Mouse (Mus musculus) thymus, postnatal 14 days (tissue): ENCODE measurements around the gene Rnf115.

Source experiments
- DNase-seq: peaks from one replicate; pipeline ENCODE4 v3.0.0; 2021

The Rnf115 gene

DNA sequence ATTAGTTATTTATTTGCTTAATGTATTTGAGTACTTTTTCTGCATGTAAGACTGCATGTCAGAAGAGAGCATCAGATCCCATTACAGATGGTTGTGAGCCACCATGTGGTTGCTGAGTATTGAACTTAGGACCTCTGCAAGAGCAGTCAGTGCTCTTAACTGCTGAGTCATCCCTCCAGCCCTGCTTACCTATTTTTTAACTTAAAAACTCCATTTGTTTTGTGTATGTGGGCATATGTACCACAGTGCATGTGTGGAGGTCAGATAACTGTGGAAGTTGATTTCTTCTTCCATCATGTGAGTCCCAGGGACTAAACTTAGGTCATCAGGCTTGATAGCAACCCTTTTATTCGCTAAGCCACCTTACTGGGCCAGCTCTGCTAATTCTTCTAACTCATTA, 60.3 kb downstream of the Rnf115 start:
- DNase-seq: no peak

DNA sequence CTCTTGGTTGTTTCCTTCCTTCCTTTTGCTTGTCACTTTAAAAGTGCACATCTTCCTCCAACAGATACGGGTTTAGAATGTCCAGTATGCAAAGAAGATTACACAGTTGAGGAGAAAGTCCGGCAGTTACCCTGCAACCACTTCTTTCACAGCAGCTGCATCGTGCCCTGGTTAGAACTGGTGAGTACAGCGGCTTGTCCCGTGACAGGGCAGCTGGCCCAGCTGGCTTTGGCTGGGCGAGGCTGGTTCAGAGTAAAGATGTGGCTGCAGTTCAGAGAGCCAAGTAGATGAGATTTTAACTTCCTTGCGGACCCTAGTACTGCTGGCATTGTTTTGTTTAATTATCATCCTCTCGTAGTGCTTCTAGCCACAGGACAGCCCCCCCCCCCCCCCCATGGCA, 61.0 kb downstream of the Rnf115 start:
- no peak for DNase-seq

DNA sequence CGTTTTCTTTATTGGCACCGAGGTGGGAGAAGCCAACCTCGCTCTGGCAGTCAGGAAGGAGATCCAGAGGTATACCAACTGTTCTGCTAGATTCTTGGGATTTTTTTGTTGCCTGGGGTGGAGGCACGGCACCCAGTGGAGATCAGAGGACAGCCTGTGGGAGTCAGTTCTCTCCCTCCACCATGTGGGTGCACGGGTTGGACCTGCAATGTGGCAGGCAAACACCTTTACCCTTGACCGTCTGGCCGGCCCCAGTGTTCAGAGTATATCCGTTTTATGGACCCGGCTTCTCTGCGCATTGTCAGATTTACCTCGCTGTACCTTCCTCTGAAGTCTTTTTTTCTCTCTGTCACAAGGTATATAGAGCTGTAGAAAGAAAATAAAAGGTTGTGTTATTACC, 72.8 kb downstream of the Rnf115 start:
- DNase-seq: no peak

DNA sequence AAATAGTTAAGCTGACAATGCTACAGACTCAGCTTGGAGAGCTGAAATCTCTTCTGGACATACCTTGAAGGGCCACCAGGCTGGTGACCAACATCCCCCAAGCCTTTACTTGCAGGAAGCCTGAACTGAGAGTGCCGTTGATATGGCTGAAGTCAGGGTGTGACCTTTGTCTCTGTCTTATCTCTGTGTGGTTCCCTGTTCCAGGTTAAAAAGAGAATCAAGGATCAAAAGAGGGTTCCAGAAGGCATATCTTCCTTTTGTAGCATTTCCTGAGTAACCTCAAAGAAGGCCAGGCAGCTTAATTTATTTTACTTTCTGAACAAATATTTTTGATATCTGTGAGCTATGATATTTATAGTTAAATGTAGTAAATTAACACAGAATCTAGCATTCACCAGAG, 74.8 kb downstream of the Rnf115 start:
- DNase-seq: no peak

DNA sequence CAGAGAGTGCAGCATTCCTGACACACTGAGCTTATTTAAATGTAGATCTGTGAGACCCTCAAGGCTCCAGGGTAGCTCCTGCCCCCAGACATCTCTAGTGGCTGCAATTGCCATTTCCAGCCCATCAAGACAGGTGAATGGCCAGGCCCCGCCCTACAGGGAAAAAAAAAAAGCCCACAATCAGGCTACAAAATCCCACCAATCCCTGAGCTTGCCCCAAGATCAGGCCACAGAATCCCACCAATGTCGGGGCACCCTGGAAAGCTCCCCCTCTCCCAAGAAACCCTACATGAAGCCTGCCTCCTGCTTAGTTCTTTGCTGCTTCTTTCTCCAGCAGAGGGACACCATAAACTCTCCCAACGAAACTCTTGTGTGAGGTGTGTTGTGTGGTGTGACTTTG, 80.7 kb downstream of the Rnf115 start:
- DNase-seq: no peak

DNA sequence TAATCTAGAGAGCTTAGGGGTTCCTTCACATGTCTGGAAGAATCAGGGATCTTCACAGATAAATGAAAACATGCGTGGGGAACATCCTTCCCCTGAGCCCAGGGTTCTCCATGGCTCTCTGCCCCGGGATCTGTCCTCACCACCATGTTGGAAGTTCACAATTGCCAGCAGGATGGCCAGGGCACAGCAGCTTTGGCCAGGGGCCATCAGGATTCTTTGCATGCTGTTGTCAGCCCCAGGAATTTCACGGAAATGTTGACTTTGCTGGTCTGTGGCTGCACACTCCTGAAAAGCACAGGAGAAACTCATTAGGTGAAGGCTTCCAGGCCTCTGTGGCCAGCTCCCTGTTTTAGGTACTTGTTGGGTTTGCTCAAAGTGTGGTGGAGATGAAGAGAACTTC, 81.2 kb downstream of the Rnf115 start:
- DNase-seq: no peak

DNA sequence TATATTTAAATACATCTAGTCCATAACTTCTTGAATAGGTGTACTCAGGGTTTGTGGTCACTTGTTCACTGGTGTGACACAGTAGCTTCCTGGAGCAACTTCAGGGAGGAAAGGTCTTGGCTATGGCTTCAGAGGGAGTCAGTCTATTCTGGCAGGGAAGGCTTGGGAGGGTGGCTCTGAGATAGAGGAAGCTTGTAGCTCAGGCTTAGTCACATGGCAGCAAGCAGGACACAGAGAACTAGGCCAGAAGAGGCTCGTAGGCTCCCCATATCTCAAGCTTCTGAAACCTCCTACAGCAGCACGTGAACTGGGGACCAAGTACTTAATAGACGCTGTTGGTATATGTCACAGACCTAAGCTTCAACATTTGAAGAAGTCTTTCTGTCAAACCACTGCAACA, 83.8 kb downstream of the Rnf115 start:
- no peak for DNase-seq

DNA sequence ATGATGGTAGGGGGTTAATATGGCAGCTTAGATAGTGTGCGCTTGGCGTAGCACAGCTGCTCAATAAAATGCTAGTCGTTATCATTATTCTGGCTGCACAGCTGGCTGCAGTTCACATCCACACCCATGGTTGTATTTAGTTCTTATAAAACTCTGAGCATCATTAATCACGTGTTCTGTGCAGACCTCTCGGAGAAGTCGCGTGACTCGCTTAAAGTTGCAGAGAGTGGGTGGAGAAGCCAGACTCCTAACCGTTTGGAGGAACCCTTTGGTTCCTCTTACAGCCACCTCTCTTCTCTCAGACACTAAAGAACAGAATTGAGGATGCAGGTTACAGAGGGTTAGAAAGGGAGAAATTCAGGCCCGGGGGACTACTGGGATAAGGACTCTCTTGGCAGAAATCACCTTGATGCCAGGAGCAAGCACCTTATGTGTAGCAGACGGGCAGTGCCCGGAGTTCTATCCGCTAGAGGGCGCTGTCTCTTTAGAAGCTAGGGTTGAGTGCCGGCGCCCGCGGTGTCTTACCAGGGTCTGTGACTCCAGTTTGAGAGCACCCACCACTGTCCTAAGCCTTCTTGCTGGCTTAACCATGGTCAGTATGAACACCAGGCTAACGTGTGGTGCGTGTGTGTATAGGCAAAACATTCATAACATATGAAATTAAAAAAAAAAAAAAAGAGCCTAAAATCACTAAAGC, 85.1 kb downstream of the Rnf115 start:
- peak; percentile 93 for DNase-seq

DNA sequence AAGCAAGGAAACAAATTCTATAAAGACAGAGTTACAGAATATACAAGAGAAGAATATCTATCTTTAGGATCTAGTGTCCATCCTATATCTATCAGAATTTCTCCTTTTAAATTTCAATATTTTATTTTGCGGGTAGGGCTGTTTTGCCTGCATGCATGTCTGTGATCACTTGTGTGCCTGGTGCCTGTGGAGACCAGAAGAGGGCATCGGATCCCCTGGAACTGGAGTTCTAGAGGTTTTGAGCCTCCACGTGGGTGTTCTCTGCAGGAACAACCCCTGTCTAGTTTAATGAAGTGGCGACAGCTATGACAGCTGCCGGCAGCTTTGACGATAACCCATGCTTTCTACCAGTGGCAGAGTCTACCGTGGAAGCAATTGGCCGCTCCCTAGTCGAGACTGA, 85.6 kb downstream of the Rnf115 start:
- DNase-seq: peak; percentile 64

DNA sequence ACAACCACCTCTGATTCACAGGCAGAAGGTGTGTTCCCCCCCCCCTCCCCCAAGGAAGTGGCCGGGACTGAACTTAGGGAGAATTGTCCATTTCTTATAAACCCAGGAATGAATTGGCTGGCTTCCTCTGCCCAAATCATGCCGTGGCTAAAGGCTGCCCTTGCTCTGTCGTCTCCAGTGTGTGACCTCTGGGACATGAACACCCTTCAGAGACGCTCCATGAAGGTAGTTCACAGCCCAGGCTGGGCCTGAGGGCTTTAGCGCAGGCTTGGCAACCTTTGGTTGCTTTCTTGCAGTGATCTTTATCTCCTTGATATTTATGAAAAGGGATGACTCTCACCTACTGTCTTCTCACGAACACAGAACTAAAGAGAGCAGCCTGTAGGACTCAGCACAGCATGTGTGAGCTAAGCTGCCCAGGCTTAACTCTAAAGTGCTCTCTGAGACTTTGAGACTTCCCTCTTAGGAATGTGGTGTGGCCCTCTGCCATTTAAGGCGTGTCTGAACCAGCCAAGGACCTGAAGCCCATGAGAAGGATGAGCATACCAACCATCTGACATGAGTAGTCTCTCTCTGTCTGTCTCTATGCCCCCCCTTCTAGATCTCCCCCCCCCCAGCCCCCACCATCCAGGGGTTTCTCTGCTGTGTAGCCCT, 86.3 kb downstream of the Rnf115 start:
- DNase-seq: peak; percentile 18

DNA sequence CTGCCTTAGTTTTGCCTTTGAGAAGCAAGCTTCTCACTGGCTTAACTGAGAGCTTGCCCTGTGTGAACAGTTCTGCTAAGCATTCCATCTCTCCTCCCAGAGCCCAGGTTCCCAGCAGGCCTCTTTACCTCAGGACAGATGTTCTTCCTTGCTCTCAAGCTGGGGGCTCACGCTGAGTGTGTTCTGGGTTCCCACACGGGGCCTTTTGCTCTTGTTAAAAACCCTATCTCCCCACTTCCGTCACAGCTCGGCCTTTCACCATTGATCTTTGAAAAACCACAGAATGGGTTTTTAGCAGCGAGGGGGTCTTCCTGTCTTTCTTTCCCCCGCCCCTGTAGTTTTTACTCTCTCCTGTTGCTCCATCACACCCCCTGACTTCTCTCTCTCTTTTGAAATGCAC, 86.9 kb downstream of the Rnf115 start:
- DNase-seq: peak; percentile 79

DNA sequence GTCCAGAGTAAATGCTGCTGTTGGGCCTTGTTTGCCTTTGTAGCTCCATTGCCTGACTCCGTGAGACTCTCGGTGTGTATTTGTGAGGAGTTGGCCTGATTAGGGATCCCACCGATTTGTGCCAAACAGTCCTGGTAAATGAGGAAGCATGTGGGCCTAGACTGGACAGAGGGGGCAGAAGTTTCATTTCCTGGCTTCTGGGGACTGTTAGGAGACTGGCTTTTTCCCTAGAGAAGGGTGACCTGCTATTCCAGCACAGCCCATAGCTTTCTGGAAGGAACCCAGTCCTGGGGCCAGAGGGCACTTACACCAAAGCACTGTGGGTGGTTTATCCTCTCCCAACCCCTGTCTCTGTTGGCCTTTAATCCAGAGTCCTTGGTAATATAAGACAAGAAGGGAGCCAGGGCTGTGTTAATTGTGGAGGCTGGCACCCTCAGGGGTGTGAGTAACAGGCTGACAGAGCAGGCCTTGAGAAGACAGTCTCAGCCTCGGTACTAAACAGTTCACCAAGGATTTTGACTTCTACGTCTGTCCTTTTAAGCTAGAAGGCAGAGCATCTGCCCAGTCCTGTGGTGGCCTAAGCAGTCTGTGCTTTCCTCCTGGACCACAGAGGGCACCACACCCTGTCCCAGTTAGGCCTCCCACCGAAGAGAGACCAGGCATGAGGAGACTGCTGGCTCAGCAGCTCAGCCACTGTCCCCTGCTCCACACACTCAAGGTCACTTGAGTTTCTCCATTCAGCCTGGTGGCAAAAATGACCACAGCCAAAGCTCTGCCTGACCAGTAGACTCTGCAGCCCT, 92.9 kb downstream of the Rnf115 start:
- DNase-seq: no peak

DNA sequence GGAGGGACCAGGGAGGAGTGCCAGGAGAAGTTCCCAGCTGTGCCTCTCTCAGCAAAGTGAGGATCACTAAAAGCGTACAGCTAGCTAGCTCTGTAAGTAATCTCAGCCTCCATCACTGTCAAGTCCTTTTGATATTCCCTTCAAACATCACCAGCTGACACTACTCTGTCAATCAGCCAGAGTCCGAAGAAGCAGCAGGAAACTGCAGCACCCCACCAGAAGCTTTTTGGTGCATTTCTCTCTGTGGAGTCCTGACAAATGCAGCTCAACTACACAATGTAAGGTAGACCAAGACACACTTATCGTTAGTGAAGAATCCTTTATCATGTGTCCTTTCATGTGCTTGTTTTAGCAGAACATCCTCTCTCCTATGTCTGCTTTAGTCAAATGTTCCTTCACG, 94.1 kb downstream of the Rnf115 start:
- no peak for DNase-seq

DNA sequence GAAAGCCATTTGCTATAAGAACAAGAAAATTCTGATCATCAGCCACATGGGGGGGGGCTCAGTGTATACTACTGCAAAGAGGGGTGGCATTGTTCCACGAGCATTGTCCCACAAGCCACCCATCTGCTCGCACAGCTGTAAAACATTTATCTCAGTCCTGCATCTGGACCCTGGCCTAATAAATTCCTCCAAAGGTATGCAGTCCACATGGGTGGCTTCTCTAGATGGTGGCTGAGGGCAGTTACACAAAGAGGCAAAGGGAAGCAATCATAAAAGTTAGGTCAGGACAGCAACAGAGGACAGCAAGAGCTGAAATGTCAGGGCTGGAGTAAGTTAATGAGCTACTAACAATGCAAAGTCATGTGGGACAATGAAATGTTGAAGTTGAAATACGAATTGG, 96.2 kb downstream of the Rnf115 start:
- no peak for DNase-seq

DNA sequence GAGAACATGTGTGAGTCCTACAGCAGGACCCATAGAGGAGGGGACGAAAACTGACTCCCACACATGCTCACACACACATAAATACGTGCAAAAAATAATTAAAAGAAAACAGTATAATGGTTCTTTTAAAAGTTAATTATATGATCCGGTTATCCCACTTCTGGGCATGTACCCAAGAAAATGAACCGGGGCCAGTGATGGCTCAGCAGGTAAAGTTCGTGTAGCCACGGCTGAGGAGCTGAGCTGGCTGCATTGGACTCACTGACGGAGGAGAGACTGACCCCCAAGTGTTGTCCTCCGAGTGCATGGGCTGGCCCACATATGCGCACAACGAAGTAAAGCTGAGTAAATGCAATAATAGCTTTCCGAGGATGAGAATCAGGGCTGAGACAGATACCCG, 97.2 kb downstream of the Rnf115 start:
- no peak for DNase-seq

DNA sequence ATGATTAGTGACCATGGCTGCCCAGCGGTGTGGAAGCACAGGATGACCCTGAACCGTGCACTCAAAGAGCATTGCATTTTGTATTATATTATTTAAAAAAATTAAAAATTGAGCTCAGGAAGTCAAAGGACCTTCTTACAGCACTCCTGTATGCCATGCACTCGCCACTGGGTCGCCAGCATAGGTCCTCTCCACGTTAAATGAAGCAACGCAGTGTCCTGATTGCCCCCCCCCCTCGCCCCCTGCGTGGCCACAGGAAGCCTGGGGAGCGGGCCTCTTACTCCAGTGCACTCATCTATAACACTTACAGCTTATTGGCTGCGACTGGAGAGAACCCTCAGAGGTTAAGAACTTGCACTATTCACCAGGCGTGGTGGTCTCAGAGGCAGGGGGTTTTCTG, 97.8 kb downstream of the Rnf115 start:
- no peak for DNase-seq

DNA sequence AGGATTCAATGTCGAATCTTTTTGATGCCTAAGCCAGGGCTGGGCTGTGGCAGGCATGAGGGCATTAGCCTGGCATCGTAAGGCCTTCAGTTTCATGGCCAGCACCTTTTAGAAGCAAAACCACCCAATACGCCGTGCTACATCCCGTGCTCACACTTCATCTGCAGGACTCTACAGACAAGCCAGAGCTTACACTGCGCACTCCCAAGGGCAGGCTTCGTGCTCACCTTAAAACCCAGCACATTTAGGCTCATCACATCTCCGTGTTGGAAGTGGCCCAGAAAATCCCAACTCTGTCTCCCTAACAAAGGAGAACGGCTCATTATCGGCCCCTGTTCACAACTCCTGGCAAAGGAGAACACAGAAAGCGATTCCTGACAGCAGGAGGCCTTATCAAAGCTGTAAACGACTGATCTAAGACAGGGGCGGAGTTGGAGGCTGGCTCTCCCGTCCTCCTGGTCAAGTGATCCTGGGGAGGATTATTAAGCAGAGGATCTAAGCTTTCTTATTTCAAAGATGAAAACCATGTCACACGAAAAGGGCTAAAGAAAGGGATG, 100.9 kb downstream of the Rnf115 start:
- DNase-seq: no peak

DNA sequence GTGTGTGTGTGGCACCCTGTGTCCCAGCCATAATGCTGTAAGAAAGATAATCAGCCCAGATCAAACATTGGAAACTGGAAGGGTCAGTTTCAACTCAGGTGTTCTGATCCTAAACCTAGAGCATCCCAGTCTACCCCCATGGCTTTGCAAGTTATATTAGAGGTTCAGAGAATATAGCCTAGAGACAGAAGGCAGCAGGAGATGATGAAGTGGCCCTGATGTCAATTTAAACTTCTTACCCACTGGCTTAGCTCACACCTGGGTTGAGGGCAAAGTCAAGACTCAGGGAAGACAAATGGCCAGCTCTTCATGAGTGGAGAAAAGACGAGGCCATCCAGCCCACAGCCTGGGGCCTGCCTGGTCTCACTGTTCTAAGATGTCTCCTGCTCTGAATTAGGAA, 101.5 kb downstream of the Rnf115 start, which contains the start of the genes Pdzk1 and Cd160:
Gene Pdzk1, plus strand, starts transcription at position 301 of the 400 bp plus-strand sequence.
Gene Cd160, minus strand, starts transcription at position 368 of the 400 bp plus-strand sequence.
- DNase-seq: no peak

DNA sequence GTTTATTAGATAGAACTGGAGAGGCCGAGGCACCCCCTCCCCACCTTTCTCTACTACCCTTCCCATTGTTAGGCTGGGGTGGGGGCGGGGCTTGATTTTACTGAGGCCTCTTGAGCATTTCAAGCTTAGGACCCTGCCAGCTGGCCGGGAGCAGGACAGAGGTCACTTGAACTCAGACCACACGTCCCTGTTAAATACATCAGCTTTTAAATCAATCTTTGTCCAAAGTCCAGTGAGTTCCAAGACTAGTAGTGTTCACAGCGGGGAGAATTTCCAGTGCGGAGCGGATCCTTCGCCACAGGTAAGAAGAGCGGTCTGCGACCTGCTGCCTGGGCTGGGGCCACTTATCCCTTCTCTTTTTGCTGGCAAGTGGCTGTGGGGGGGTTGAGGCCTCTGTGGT, 102.4 kb downstream of the Rnf115 start:
- DNase-seq: no peak

DNA sequence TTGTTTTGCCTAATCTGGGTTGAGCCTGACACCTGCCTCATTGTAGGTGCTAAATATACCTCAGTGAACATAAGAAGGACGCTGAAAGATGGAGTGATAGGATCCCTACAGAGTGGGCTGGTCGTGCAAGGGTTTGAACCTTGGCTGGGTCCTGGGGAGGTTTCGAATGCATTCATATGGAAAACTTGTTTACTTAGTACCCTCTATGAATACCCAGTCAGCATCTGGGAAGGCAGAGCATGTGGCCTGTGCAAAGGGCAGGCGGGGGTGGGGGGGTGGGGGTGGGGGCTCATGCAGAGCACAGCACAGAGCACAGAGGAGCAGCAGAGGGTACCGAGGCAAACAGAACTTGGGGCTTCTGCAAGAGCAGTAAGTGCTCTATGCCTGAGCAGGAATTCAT, 105.5 kb downstream of the Rnf115 start:
- no peak for DNase-seq

DNA sequence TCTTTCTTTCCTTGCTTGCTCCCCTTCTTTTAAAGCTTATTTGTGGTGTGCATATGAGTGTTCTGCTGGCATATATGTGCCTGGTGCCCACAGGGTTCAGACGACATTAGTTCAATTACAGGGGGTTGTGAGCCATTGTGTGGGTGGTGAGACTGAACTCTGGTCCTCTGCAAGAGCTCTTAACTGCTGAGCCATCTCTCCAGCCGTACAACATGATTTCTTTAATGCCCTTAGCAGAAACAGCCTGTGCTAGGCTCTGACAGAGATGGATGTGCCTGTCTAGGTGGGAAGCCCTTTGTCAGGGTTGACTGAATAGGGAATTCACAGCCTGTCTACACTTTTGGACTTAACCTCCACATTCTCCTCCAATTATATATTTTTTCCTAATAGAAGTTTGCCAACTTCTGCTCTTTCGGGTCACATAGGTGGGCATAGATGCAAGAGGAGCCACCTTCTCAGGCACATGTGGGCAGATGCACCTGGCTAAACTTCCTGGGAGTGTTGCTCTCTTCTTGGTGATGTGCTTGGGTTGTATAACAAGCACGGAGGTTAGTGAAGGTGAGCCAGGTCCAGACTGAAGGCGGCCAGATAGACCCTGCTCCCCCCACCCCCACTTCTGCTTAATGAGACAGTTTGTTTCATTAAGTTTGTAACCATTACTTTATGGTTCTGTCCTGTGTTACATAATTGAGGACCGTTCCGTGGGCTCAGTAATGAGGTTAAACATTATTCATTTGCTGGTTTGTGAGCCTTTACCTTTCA, 107.3 kb downstream of the Rnf115 start:
- DNase-seq: no peak

DNA sequence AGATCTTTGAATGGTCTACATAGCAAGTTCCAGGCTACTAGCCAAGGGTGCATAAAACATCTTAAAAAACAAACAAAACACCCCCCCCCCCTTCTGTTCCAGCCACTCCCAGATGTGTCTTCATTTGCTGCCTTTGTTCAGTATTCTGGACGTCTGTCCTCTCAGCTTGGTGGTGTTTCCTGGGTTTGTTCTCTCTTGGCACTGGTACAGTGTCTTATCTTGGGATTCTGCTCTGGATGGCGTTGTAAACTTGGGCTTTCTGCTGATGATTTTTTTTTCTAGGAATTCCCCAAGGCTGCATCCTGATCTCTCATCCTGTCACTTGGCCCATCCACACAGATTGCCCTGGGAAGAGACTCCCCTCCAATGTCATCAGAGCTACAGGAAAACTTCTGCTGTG, 109.0 kb downstream of the Rnf115 start:
- DNase-seq: no peak
